Mouse (Mus musculus) kidney, adult 9 months (tissue): ENCODE data around the gene Etl4.
A peak's percentile ranks its signal among the peaks of the same experiment; 100 is the strongest.
"Not testable (repeated sequence)": the region's sequence is repeated elsewhere in the genome, so short reads cannot be mapped to it uniquely, and the experiment has no call there.

Source experiments
- DNase-seq: peaks from one replicate; pipeline ENCODE4 v3.0.0; 2022

Gene Etl4

DNA sequence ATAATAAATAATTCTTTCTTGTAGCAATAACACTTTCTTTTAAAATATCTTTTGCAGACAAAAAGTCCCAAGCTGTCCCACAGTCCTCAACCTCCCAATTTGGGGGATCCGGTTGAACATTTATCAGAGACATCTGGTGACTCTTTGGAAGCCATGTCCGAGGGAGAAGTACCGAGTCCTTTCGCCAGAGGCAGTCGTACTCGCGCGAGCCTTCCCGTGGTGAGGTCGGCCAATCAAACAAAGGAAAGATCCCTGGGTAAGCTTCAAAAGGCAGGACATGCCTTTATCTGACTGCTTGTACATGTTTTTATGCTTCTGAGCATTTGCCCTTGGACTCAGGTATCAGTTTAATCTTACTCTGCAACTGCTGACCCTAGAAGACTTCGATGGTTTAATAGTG, 752.3 kb downstream of the Etl4 start:
- DNase-seq: no peak

DNA sequence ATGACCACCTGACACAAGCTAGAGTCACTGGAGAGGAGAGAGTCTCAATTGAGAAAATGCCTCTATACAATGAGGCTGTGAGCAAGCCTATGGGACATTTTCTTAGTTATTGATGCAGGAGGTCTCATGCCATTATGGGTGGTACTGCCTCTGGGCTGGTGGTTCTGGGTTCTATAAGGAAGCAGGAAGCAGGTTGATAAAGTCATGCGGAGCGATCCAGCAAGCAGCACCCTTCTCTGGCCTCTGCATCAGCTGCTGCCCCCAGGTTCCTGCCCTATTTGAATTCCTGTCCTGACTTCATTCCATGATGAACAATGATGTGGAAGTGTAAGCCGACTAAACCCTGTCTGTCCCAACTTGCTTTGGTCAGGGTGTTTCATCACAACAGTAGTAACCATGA, 753.1 kb downstream of the Etl4 start:
- no peak for DNase-seq

DNA sequence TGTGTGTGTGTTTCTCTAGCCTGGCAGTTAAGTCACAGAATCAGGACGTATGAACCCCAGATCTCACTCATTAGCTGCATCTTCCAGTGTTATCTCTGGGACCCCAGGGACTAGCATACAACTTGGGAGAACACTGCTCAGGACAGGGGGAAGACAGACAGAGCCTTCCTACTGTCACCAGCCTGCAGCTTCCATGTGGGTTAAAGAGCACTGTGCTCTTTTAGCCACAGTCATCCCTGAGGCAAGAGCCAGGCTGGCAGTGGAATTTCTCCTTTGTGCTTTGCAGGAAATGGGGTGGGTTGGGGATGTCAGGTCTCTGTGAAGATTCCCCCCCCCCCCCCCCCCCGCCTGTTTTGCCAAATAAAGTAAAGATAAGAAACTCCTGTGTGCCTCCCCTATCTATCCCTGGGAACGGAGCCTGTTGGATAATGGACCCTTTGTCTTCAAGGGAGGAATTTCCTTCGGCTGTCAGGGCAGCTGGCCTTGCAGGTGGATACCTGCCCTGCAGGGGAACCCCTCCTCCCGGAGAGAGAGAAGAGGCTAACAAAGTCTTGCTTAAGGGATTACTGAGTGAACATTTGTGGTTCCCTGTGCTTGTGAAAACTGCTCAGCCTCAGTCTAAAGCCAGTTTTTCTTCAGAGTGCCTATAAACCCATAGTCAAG, 755.9 kb downstream of the Etl4 start:
- no peak for DNase-seq

DNA sequence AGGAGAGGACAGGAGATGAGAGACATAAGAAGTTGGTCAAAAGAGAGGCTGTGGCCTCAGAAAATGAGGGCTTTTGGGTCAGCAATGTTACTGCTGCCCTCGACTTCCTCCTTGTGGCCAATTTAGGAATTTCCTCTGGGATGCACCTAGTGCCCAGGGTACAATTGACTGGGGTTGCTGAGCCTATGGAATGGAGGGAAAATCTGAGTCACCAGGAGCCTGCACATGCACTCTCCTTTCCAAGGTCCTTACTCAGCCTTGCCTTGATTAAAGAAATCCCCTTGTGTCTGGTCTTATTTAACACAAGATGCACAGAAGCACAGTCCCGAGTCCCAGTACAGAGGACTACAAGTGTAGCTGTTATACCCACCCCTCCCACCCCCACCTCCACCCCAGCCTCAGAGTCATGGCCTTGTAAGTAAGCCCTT, 756.5 kb downstream of the Etl4 start:
- peak; percentile 46 for DNase-seq

DNA sequence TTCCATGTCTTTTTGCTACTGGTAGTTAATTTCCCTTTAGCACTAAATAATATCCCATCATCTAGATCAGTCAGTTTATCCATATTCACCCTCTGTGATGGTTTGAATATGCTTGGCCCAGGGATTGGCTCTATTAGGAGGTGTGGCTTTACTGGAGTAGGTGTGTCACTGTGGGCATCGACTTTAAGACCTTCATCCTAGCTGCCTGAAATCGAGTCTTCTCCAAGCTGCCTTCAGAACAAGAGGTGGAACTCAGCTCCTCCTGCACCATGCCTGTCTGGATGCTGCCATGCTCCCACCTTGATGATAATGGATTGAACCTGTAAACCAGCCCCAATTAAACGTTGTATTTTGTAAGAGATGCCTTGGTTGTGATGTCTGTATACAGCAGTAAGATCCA, 758.3 kb downstream of the Etl4 start:
- no peak for DNase-seq

DNA sequence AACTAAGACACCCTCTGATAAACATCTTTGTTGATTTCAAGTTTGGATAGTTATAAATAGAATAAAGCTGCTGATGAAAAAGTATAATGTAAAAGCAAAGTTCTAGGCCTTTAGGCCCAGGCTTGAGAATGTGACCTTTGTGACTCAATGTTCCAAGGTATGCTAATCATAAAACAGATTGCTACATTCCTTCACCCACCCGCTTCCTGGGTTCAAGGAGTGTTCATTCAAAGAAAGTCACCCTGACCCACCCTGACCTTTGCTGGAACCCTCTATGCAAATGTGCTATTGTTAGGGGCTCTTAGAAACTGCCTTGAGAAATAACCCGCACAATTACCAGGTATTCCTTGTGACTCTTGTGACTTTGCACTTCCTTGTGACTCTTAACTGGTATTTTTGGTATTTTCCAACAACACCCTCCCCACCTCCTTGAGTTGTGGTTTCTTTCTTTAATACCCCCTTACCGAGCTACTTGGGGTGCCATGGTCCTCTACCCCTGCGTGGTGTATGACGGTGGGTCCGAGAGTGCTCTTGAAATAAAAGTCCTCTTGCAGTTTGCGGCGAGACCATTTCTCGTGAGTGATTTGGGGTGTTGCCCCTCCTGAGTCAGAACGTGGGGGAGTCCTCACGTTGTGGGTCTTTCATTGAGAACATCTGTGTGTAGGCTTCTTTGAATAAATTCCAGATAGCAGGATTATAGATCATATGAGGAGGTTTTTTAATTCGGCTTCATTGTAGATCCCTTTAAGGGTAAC, 758.9 kb downstream of the Etl4 start:
- not testable (repeated sequence) for DNase-seq

DNA sequence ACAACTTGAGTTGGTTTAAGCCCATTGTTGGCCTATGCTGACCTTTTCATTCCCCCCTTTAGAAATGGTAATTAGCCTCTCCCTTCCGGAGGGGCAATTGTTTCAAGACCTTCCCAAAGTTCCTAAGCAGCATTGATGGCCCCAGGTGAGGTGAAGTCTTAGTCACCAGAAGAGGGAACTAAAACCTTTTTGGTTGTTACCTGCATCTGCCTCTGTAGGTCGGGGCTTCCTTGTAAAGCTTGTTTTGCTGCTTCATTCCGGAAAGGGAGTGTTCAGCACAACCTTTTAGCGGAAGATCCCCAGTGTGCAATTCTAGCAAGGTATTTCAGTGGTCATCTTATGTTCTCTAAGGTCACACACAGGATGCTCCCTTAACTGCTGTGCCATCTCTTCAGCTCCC, 759.8 kb downstream of the Etl4 start:
- DNase-seq: no peak

DNA sequence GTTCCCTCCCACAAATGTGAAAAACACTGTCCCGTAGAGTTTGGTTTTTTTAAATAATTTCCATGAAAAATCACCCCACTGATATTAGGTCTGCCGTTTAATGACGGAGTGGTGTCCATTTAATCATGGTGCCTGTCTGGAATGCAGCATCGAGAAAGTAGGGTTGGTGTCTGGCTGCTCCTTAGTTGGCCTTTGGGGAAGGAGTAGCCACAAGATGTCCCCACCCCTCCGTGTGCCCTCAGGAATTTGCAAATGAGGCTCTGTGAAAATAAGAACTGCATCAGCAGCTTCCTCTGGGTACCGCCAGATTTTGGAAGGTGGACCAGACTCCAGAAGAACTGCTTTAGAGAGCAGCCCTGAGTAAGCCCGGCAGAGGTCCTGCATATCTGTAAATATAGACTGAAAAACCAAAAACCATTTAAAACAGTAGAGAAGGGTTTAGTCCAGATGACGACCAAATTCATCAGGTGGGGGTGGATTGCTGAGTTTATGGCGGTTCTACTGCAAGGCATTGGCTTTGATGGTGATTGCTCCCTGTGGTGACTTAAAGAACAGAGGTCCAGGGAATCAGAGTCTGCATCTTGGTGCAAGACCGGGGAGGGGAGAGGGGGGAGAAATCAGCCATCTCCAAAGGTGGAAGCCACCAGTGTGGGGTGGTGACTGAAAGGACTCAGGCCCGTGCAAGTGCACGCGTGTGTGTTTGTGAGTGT, 762.1 kb downstream of the Etl4 start:
- DNase-seq: no peak

DNA sequence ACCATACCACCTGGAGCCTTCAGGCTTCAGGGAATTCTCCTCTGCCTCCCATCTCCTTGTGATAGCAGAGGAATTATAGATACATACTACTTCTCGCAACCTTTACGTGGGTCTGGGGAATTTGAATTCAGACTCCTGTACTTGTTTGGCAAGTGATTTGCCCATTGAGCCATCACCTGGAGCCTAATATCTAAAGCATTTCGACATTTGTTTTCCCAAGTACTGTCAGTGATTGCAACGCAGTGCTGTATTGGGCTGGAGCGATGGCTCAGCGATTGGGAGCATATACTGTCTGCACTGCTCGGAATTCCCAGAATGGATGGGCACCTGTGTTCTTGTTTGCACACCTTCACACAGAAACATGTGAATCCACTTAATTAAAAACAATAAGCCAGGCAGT, 762.7 kb downstream of the Etl4 start:
- no peak for DNase-seq

DNA sequence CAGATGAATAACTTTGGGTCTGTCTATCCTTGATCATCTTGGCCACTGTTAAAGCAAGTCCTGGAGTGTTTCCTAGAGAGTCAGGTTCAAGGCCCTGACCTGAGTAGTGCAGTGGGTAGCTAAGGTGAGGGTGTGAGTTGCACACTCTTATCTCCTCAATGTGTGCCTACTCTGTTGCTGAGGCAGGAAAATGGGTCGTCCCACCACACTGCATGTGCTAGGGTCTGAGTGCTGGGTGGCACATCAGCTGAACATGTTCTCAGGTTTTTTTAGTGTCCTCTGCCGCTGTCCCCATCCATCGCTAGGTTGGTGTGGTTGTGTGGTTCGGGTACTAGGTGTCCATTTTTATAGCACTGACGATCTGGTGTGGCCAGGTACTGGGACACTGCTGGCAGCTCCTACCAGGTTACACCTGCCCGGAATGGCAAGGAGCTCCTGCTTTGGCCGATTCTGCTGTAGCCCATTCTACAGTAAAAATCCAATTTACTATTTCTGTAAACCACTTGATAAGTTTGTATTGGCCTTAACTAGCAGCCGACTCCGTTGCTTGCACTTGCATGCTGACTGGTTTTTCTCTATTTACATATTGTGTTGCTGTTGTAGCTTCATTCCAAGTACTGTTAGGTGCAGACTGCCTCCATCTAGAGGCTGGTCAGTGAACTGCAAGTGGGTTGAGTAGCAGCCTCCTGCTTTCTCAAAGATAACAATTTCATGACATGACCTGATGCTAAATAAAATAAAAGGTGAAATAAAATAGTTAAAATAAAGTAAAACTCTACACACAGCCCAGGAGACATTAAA, 763.4 kb downstream of the Etl4 start:
- peak; percentile 64 for DNase-seq

DNA sequence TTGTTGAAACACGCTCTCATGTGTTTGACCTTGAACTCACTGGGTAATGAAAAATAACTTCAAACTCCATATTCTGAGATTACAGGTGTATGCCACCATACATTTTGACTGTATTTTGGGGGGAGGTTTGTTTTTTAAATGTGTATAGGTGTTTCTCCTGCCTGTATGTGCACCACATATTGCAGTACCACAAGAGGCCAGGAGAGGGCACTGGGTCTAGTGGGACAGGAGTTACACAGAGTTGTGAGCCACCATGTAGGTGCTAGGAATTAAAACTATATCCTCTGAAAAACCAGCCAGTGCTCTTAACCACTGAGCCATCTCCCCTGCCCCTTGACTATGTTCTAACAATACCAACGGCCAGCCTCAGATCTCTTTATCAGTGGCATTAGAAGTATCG, 766.8 kb downstream of the Etl4 start:
- no peak for DNase-seq

DNA sequence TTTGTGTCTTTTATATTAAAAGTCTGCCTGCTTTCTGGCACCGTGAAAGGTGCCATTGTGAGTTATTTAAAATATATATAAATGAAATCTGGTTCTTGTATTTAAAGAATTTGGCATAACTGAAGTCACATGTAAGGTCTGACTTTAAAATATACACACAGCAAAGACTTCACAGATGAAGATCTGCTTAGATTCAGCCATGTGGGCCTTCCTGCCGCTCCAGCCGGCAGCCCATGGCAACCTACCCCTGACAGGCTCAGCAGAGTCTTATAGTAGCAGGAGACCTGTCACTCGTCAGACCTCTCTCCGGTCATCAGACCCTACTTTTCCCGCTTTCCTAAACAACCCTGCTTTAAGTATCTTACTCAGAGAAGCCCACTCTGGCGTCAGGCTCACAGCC, 769.2 kb downstream of the Etl4 start:
- no peak for DNase-seq

DNA sequence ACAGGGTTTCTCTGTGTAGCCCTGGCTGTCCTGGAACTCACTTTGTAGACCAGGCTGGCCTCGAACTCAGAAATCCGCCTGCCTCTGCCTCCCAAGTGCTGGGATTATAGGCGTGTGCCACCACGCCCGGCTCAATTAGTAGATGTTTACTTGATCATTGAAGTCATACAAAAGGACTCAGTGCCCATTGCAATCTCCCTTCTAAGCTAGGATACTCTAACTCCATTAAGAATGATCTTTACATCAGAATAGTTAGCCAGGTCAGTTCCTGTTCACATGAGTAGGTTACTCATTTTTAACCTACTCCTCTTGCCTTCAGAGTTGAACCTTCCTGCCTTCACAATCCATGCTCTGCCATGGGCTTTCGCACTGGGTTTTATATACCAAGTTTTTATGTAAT, 772.6 kb downstream of the Etl4 start:
- not testable (repeated sequence) for DNase-seq

DNA sequence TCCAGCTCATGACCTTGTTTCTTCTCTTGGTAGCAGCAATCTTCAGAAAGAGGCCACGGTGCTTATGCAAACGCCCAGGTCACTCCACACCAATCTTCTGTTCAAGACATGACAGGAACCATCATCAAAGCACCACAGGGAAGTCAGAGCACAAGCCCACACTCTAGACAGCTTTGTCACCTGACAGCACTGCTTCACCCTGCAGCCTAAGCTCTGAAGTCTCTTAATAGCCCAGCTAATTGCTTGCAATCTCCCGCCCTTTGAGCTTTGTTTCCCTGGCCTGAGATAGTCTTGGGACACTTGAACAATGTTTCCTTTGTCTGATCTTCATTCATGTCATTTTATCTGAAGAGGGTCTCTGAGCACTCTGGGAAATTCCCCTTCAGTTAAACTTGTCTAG, 779.8 kb downstream of the Etl4 start:
- no peak for DNase-seq

DNA sequence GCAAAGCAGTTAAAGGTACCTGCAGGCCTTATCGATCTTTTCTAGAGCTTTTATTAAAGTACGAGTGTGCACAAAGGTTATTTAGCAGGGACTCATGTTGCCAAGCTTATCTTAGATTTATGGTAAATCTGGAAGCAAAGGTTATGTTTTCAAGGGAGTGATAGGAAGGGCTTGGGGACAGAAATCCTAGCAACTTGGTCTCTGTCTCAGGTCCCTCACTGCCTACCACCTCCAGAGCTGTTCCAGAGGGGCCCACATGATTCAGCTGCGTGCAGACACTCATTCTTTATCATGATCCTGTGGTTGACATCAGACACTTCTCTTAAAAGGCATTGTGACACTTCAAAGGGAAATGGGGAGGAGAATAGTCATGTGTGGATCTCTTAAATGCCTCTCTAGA, 783.3 kb downstream of the Etl4 start:
- no peak for DNase-seq

DNA sequence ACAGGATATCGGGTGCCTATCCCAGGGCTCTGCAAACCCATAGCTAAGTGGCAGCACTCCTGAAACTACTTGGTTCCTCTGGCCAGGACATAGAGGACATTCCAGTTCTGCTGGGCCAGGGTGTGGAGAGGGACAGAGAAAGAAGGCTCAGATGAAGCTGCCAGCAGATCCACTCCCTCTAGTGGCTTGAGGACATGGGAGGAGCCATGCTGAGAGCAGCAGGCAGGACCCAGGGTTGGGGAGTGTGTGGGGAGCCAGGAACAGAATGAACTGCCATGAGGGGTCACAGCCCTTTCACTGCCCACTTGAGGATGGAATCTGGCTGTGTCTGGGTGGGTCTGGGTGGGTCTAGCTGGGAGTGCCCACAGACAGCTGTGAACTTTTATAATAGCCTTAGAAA, 784.2 kb downstream of the Etl4 start:
- no peak for DNase-seq

DNA sequence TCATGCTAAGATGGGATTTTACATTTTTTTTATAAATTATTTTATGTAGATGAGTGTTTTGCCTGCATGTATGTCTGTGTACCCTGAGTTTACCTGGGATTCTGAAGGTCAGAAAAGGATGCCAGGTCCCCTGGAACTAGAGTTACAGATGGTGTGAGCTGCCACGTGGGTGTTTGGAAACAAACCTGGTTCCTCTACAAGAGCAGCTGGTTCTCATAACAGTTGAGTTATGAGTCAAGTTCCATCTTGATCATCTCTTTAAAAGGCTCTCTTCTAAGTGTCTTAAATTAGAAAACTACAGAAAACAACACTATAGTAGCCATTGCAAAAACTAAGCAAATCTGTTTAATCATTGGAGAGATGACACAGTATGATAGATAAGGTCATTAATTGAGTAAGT, 788.1 kb downstream of the Etl4 start:
- DNase-seq: no peak

DNA sequence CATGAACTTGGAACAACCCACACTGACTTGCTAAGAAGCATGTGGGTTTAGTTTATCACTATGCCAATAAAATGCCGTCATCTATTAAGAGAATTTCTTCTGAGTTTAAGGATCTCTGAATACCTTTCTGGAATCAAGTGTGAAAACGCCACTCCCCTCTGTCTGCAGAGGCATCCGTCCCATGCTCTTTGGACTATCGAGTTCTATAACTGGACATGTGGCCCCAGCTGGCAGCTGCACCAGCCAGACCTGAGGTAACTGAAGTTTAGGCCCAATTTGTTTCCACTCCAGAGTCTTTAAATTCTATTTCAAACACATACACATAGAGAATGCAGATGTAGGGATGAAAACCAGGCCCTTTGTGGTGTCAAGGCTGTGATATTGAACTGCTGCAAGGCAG, 795.5 kb downstream of the Etl4 start:
- DNase-seq: no peak

DNA sequence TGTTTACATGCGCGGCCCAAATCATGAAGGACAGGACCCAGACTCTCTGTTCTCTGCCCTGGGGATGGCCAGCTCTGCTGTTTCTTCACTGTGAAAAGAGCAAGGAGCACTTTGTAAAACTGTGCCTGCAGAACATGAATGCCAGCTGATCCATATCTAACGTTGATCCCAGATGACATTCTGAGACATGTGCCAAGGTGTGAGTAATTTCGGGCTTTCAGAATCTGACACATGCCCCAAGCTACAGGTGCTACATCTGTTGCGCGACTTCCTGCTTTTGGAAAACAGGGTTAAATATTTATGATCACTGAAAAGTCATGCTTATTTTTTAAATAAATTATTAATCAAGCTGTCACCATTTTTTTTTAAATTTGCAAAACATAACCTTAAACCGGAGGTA, 801.0 kb downstream of the Etl4 start:
- no peak for DNase-seq

DNA sequence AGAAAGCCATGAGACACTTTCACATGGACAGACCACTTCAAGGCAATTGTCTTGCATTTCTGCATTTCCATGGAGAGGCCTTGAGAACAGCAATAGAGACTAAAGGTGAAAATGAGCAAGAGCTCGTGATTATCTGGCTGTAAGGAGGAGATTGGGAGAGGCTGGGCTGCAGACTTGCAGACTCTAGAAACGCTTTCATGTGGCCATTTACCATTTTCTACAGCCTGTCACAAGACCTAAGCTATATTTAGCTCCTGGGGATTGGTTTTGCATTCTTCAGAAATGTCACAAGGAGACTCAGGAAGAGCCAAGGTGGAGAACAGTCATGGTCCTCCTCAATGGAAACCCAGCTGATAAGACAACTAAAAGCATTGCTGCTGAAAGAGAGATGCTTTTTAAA, 801.4 kb downstream of the Etl4 start:
- DNase-seq: no peak

DNA sequence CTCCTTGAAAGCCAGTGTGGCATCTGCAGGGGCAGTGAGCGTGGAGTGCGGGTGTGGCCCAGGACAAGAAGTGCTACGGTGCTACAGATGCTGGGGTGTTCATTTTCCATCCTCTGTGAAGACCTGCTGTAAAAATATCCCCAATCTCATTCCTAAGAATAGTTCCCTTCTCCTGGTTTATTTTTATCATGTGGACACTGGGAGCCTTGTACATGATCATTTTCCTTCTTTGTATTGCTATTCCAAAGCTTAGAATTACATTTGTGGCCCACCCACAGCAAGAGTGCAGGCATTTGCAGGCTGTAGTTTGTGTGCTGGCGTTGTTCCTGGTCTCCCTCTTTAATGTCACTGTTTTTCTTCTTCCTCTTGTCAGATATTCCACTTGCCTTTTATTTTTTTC, 809.5 kb downstream of the Etl4 start:
- DNase-seq: no peak

DNA sequence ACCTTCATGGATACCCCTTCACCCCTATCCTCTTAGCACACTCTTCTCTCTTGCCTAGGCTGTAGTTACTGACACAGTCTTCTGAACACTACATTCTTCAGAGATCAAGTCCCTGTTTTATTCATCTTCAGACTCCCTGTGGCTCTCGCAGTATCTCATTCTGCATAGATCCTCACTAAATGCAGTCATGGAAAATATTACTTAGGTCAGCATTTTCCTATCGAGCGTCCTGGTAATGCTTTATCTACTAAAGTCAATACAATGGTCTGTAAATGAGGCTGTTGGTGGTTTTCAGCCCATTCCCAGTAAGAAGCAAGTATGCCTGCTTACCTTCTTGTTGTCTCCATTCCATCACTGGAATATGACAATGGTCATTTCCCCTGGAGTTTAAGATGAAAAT, 811.5 kb downstream of the Etl4 start:
- no peak for DNase-seq
